Mouse (Mus musculus) brain, embryonic 14.5 days (tissue): ENCODE results near the gene Crlf1.

ENCODE experiments used
- CTCF ChIP-seq: fragments of 200-500 bp; IDR thresholded peaks from 2 replicates; pipeline ENCODE4 v1.5.1; 2012; ENCODE audit warnings: inconsistent platforms, mild to moderate bottlenecking, moderate library complexity, borderline replicate concordance; ENCODE audit not compliant: insufficient read depth, insufficient read length; ENCODE audit errors: extremely low read depth
- POLR2A ChIP-seq: fragments of 200-500 bp; IDR thresholded peaks from 2 replicates; pipeline ENCODE4 v1.6.1; 2012; ENCODE audit warnings: mild to moderate bottlenecking, inconsistent platforms, borderline replicate concordance; ENCODE audit not compliant: poor library complexity, insufficient read depth, insufficient read length, severe bottlenecking; ENCODE audit errors: extremely low read depth

GRCm38 (mm10) chr8:70471856-70472255 is 21.1 kb upstream of the Crlf1 start:
- TF ChIP-seq POLR2A = no peak
- TF ChIP-seq CTCF = no peak
